Mouse (Mus musculus) monocyte, adult 59 days (primary cell): ENCODE measurements around the gene Mdga2. TPM values are rescaled to one million over a fixed set of nuclear protein-coding genes. Genes with fewer than 3 reads are reported as not detected.

Experiments
- total RNA-seq, 2 experiments: library from RNA; stranded (reverse); gene quantifications; one replicate each; pipeline ENCODE4 v1.2.4; 2023

Gene Mdga2
- under 1 TPM; 0.73 to 0.82 TPM for total RNA-seq

GRCm38 (mm10) chr12:67222221-67223025 is at the start of gene Mdga2:
Gene Mdga2, minus strand, starts transcription at chr12:67222549.

